Mouse (Mus musculus) stomach, postnatal 0 days (tissue): ENCODE measurements around the gene Gulp1.

Experiments
- CTCF ChIP-seq: IDR thresholded peaks from 2 replicates; pipeline ENCODE4 v1.5.1; 2016; ENCODE audit warnings: antibody characterized with exemption, low read depth, mild to moderate bottlenecking, moderate library complexity
- EP300 ChIP-seq: optimal IDR thresholded peaks from 2 replicates; pipeline ENCODE3; 2016; ENCODE audit warnings: antibody characterized with exemption

DNA sequence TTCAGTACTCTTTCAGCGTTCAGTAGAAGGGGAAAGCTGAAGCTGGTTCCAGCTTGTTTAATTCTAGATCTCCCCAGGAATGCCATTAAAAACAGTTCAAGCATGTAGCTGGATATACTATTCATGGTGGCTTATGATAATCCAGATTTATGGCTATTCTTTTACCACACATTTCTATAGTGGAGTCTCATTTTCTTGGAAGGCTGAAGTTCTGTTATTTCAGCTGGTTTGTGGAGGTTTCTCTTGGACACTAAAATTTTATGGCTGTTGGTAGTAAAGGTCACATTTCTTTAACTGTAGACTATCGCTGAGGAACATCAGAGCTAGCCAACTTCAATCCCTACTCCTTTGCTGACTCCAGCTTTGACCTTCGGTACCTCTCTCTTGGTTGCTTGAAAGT, 29.1 kb downstream of the Gulp1 start:
- no peak for TF ChIP-seq CTCF
- TF ChIP-seq EP300 = no peak
